Mouse (Mus musculus) embryo, embryonic 10.5 days (tissue): ENCODE data around the gene Hoxa9.
A peak's percentile ranks its signal among the peaks of the same experiment; 100 is the strongest.

Experiments
- DNase-seq: peaks from one replicate; pipeline ENCODE4 v3.0.0-alpha.2; 2015; ENCODE audit warnings: low spot score

Hoxa9 gene

GRCm38 (mm10) chr6:52216691-52217458 lies 14.0 kb downstream of the Hoxa9 start:
- DNase-seq: no peak

- DNase-seq: no peak
Observed at GRCm38 (mm10) chr6:52215771-52216535, 14.9 kb downstream of the Hoxa9 start.

- DNase-seq: no peak
Observed at GRCm38 (mm10) chr6:52215070-52215469, 15.8 kb downstream of the Hoxa9 start.

- no peak for DNase-seq
Observed at GRCm38 (mm10) chr6:52214271-52214670, 16.6 kb downstream of the Hoxa9 start.

GRCm38 (mm10) chr6:52213119-52213986 lies 17.5 kb downstream of the Hoxa9 start, which contains the start of the genes Hoxa3 and Gm28308:
TSS of gene Hoxa3 (minus strand) at chr6:52213336.
TSS of gene Gm28308 (minus strand) at chr6:52213339.
- peak; percentile 82 for DNase-seq

GRCm38 (mm10) chr6:52212556-52213118 lies 18.3 kb downstream of the Hoxa9 start:
- DNase-seq: no peak

- no peak for DNase-seq
Observed at GRCm38 (mm10) chr6:52211961-52212360, 18.9 kb downstream of the Hoxa9 start.

GRCm38 (mm10) chr6:52211170-52211935 lies 19.5 kb downstream of the Hoxa9 start:
- peak; percentile 86 for DNase-seq

- no peak for DNase-seq
Observed at GRCm38 (mm10) chr6:52209685-52210046, 21.2 kb downstream of the Hoxa9 start.

- no peak for DNase-seq
Observed at GRCm38 (mm10) chr6:52208868-52209684, 21.8 kb downstream of the Hoxa9 start.

- DNase-seq: no peak
Observed at GRCm38 (mm10) chr6:52208072-52208867, 22.6 kb downstream of the Hoxa9 start, which contains the start of gene Hoxa6. TSS of gene Hoxa6 (minus strand) at chr6:52208722.

GRCm38 (mm10) chr6:52207684-52207976 lies 23.3 kb downstream of the Hoxa9 start:
- DNase-seq: no peak

- DNase-seq: no peak
Observed at GRCm38 (mm10) chr6:52206882-52207683, 23.8 kb downstream of the Hoxa9 start.

- no peak for DNase-seq
Observed at GRCm38 (mm10) chr6:52205638-52206621, 25.0 kb downstream of the Hoxa9 start.

- DNase-seq: no peak
Observed at GRCm38 (mm10) chr6:52205221-52205620, 25.7 kb downstream of the Hoxa9 start.

GRCm38 (mm10) chr6:52204050-52204752 lies 26.7 kb downstream of the Hoxa9 start, which contains the start of gene Hoxa5:
TSS of gene Hoxa5 (minus strand) at chr6:52204587.
- DNase-seq: peak; percentile 93
